In the genomic region with DNA sequence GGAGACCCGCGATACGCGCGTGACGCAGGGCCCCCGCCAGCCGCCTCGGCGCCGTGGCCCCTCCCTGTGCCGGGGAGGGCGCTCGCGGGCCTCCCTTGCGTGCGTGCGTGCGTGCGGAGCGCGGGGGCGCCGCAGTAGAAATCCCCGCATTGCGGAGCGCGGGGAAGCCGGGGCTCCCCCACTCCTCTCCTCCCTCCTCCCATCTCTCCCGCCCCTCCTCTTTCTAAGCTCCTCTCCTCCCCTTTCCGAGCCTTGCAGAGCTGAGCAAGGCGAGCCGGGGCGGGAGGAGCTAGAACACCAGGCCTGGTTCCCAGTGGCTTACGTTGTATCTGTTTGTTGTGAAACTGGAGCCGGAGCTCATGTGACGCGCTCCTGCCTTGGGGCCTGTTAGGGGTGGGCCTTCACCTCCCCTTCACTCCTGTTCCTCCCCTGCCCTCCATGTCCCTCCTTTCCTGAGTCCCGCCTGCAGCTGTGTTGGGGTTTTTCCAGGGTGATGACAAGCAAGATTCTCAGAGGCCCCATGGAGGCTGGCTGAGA, we compare ENCODE assay signal across 8 mouse cellular contexts. TPM values are rescaled to one million over a fixed set of nuclear protein-coding genes. Genes with fewer than 3 reads are reported as not detected.
DNase-seq lines count a peak whose midpoint lies in the region; ATAC-seq lines count a peak whose summit lies in the region.

No protein-coding gene starts in this region.

- peak; percentile 89 for DNase-seq in CD4-positive, CD25-positive, alpha-beta regulatory T cell, adult 2 months (ENCODE audit: low read depth, low spot score)
- peak; percentile 97 for DNase-seq in brain, adult 2 months (ENCODE audit: low read depth, low spot score)
- DNase-seq in fibroblast of lung, adult 2 months (ENCODE audit: low read depth), result peak; percentile 98
- peak; percentile 95 for DNase-seq in kidney, postnatal 10 days
- DNase-seq in naive thymus-derived CD4-positive, alpha-beta T cell, adult 2 months (ENCODE audit: low read depth), result peak; percentile 86

- peaks cover 29% of the 10 kb centered on the region for H3K36me3 ChIP-seq in heart, embryonic 14.5 days (ENCODE audit: control insufficient read depth, insufficient read depth, low read length)
- peaks cover 26% of the 10 kb centered on the region for H3K36me3 ChIP-seq in liver, embryonic 12.5 days
- H3K36me3 ChIP-seq in stomach, embryonic 14.5 days (ENCODE audit: control insufficient read depth, insufficient read depth, low read length), result peaks cover 26% of the 10 kb centered on the region

- peak; percentile 78 for ATAC-seq in heart, embryonic 14.5 days (ENCODE audit: insufficient number of reproducible peaks, insufficient read depth, low FRiP score, low read depth)
- ATAC-seq in liver, embryonic 12.5 days, result peak; percentile 51
- ATAC-seq in stomach, embryonic 14.5 days (ENCODE audit: insufficient number of reproducible peaks, insufficient read depth, low FRiP score, low read depth), result peak; percentile 79

- WGBS in heart, embryonic 14.5 days, result under 1% methylated on average over 26 of the region's 39 CpGs
- 10% methylated on average over 35 of the region's 39 CpGs for WGBS in liver, embryonic 12.5 days (ENCODE audit: insufficient replicate concordance)
- under 1% methylated on average over 20 of the region's 39 CpGs for WGBS in stomach, embryonic 14.5 days

- peak overlapping the region; percentile 95 to 96 for H3K4me3 ChIP-seq in heart, embryonic 14.5 days (ENCODE audit: control insufficient read depth in 1 of 2, insufficient read depth in 1 of 2, low read depth in 1 of 2, low read length in 2 of 2)
- peak overlapping the region; percentile 71 for H3K4me3 ChIP-seq in liver, embryonic 12.5 days
- peak overlapping the region; percentile 94 for H3K4me3 ChIP-seq in stomach, embryonic 14.5 days (ENCODE audit: low read depth, low read length)

- H3K9me3 ChIP-seq in heart, embryonic 14.5 days (ENCODE audit: control insufficient read depth, low read length), result no peaks in the 10 kb centered on the region
- no peaks in the 10 kb centered on the region for H3K9me3 ChIP-seq in liver, embryonic 12.5 days (replicated peaks)
- no peaks in the 10 kb centered on the region for H3K9me3 ChIP-seq in stomach, embryonic 14.5 days (ENCODE audit: control insufficient read depth, low read depth, low read length)

- peak overlapping the region; percentile 74 to 94 for H3K27ac ChIP-seq in heart, embryonic 14.5 days (replicated peaks in 1 of 2; ENCODE audit: control insufficient read depth in 1 of 2, insufficient read depth in 1 of 2, low read depth in 2 of 2, low read length in 2 of 2)
- peak overlapping the region; percentile 82 for H3K27ac ChIP-seq in liver, embryonic 12.5 days
- peak overlapping the region; percentile 95 for H3K27ac ChIP-seq in stomach, embryonic 14.5 days (ENCODE audit: low read length)

- peak overlapping the region; percentile 91 for H3K4me2 ChIP-seq in heart, embryonic 14.5 days (ENCODE audit: low read length)
- H3K4me2 ChIP-seq in liver, embryonic 12.5 days, result peak overlapping the region; percentile 98
- H3K4me2 ChIP-seq in stomach, embryonic 14.5 days (replicated peaks; ENCODE audit: low read depth, low read length), result peak overlapping the region; percentile 93

- H3K9ac ChIP-seq in heart, embryonic 14.5 days (ENCODE audit: low read length), result peak overlapping the region; percentile 98
- H3K9ac ChIP-seq in liver, embryonic 12.5 days, result peak overlapping the region; percentile 80
- peak overlapping the region; percentile 87 for H3K9ac ChIP-seq in stomach, embryonic 14.5 days (replicated peaks; ENCODE audit: low read depth, low read length)

- H3K27me3 ChIP-seq in heart, embryonic 14.5 days (ENCODE audit: control insufficient read depth, insufficient read depth, low read length), result no peaks in the 10 kb centered on the region
- peaks cover 4% of the 10 kb centered on the region; the same call in 1 of the 2 replicates for H3K27me3 ChIP-seq in liver, embryonic 12.5 days (replicated peaks)
- H3K27me3 ChIP-seq in stomach, embryonic 14.5 days (ENCODE audit: control insufficient read depth, insufficient read depth, low read length), result no peaks in the 10 kb centered on the region

- H3K4me1 ChIP-seq in heart, embryonic 14.5 days (ENCODE audit: control insufficient read depth in 2 of 2, insufficient read depth in 2 of 2, low read length in 2 of 2), result peaks cover 51 to 52% of the 10 kb centered on the region in 2 experiments
- peaks cover 63% of the 10 kb centered on the region for H3K4me1 ChIP-seq in liver, embryonic 12.5 days
- peaks cover 33% of the 10 kb centered on the region for H3K4me1 ChIP-seq in stomach, embryonic 14.5 days (ENCODE audit: control insufficient read depth, insufficient read depth, low read length)

RNA-seq across cellular contexts. Expression of a gene that starts 1.8 kb away (rescaled TPM):
- polyA plus RNA-seq in heart, embryonic 14.5 days (2014; fragmentation: Nextera tagmentation; extraction: Ambion mirVana), result 42.3 and 47.1 TPM in 2 replicates
- polyA plus RNA-seq in liver, embryonic 12.5 days (2016; fragmentation: Nextera tagmentation; extraction: Ambion mirVana), result 22.5 and 23.5 TPM in 2 replicates
- polyA plus RNA-seq in stomach, embryonic 14.5 days (2014; fragmentation: Nextera tagmentation; extraction: Ambion mirVana), result 35.9 and 38.4 TPM in 2 replicates

RNA-seq across cellular contexts. Expression of a gene that starts 44.3 kb away (rescaled TPM):
- 46.3 and 53.1 TPM in 2 replicates for polyA plus RNA-seq in heart, embryonic 14.5 days (2014; fragmentation: Nextera tagmentation; extraction: Ambion mirVana)
- polyA plus RNA-seq in liver, embryonic 12.5 days (2016; fragmentation: Nextera tagmentation; extraction: Ambion mirVana), result 61.1 and 68.6 TPM in 2 replicates
- 59.6 and 72.9 TPM in 2 replicates for polyA plus RNA-seq in stomach, embryonic 14.5 days (2014; fragmentation: Nextera tagmentation; extraction: Ambion mirVana)

RNA-seq across cellular contexts. Expression of a gene that starts 44.6 kb away (rescaled TPM):
- polyA plus RNA-seq in heart, embryonic 14.5 days (2014; fragmentation: Nextera tagmentation; extraction: Ambion mirVana), result 9.9 and 10.9 TPM in 2 replicates
- polyA plus RNA-seq in liver, embryonic 12.5 days (2016; fragmentation: Nextera tagmentation; extraction: Ambion mirVana), result 6.9 and 7.6 TPM in 2 replicates
- polyA plus RNA-seq in stomach, embryonic 14.5 days (2014; fragmentation: Nextera tagmentation; extraction: Ambion mirVana), result 10.5 and 12.7 TPM in 2 replicates

Comparison
In these comparisons a context has a peak if more than half of its experiments do, and no peak if none do; other contexts are left out.
1. Peak in every context shown above with its lines: DNase-seq, ATAC-seq, H3K4me3 ChIP-seq and H3K27ac ChIP-seq.